Mouse (Mus musculus) midbrain, postnatal 0 days (tissue): ENCODE data around the gene Ptgis. TPM values are rescaled to one million over a fixed set of nuclear protein-coding genes. Genes with fewer than 3 reads are reported as not detected.
"Not testable (repeated sequence)": the region's sequence is repeated elsewhere in the genome, so short reads cannot be mapped to it uniquely, and the experiment has no call there.

Experiments
- ATAC-seq: fragments of 200-750 bp; cut with Nextera tagmentation; 2 replicates; pipeline ENCODE4 v1.8.0; 2017; ENCODE audit warnings: moderate number of reproducible peaks, mild to moderate bottlenecking, moderate TSS enrichment, moderate library complexity; ENCODE audit not compliant: low FRiP score
- DNase-seq: peaks from one replicate; pipeline ENCODE4 v3.0.0-alpha.2; 2015; ENCODE audit warnings: low spot score
- H3K27ac ChIP-seq: fragments of 300-500 bp; sonication (generic); 2 replicates; pipeline ENCODE4 v1.5.1; 2014; ENCODE audit warnings: low read depth, mild to moderate bottlenecking, low read length, mixed read lengths
- H3K27me3 ChIP-seq: fragments of 300-500 bp; sonication (generic); 2 replicates; pipeline ENCODE4 v1.6.1; 2014; ENCODE audit warnings: low read length, control low read depth, mixed read lengths; ENCODE audit not compliant: insufficient read depth
- H3K36me3 ChIP-seq: fragments of 300-500 bp; sonication (generic); 2 replicates; pipeline ENCODE4 v1.6.1; 2014; ENCODE audit warnings: low read length, control low read depth, mixed read lengths; ENCODE audit not compliant: insufficient read depth
- H3K4me1 ChIP-seq: fragments of 300-500 bp; sonication (generic); 2 replicates; pipeline ENCODE4 v1.6.1; 2014; ENCODE audit warnings: mild to moderate bottlenecking, control low read depth, antibody characterized with exemption, low read length, mixed read lengths; ENCODE audit not compliant: insufficient read depth
- H3K4me2 ChIP-seq: fragments of 300-500 bp; sonication (generic); 2 replicates; pipeline ENCODE4 v1.6.1; 2014; ENCODE audit warnings: low read depth, mild to moderate bottlenecking, low read length, mixed read lengths; ENCODE audit not compliant: poor library complexity, severe bottlenecking
- H3K4me3 ChIP-seq: fragments of 300-500 bp; sonication (generic); 2 replicates; pipeline ENCODE4 v1.5.1; 2014; ENCODE audit warnings: low read depth, mild to moderate bottlenecking, low read length, moderate library complexity
- H3K9ac ChIP-seq: fragments of 300-500 bp; sonication (generic); replicated peaks from 2 replicates; pipeline ENCODE4 v1.6.1; 2014; ENCODE audit warnings: mild to moderate bottlenecking, low read length, moderate library complexity, mixed read lengths; ENCODE audit not compliant: poor library complexity, severe bottlenecking
- H3K9me3 ChIP-seq: fragments of 300-500 bp; sonication (generic); 2 replicates; pipeline ENCODE4 v1.6.1; 2016; ENCODE audit warnings: low read length, control low read depth
- CTCF ChIP-seq: IDR thresholded peaks from 2 replicates; pipeline ENCODE4 v1.5.1; 2016; ENCODE audit warnings: antibody characterized with exemption, mild to moderate bottlenecking
- WGBS: fragments of 180-500 bp; shearing (Covaris S2); extraction: QIAGEN DNeasy Blood & Tissue Kit; methylation state at CpG from one replicate; pipeline ENCODE4 v1.1.7; 2014; 5-methylcytosine and 5-hydroxymethylcytosine counted together
- polyA plus RNA-seq: library from polyadenylated mRNA; unstranded; fragments of >200 nt; fragmentation: Nextera tagmentation; extraction: Ambion mirVana; gene quantifications from 2 replicates; pipeline ENCODE4 v1.2.1, GENCODE M21; 2015
- total RNA-seq: library from RNA; depleted of rRNA; stranded (reverse); fragments of >200 nt; gene quantifications from 2 replicates; pipeline ENCODE4 v1.2.3, GENCODE M21; 2014

Gene Ptgis
- total and polyA plus RNA-seq, 2 experiments from 2014 or later, result 3.9 to 6.1 TPM

DNA sequence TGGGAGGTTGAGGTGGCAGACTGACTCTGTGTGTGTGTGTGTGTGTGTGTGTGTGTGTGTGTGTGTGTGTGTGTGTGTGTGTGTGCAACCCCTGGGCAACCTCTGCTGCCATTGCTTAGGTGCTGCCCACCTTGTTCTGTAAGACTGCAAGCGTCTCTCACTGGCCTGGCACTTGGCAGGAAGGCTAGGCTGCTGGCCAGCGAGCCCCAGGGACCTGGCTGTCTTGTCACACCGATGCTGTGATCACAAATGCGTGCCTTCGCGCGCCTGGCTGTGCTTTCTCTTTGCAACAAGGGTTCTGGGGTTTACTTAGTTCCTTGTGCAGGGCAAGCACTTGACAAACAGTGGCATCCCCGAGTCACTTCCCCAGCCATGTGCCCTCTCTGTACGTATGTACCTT lies 30.5 kb downstream of the Ptgis start:
- DNase-seq (no peak), ATAC-seq (no peak)
- Histone ChIP-seq H3K9me3 (no peaks in the 10 kb centered on the region), H3K4me1 (no peaks in the 10 kb centered on the region), H3K27me3 (no peaks in the 10 kb centered on the region), H3K36me3 (no peaks in the 10 kb centered on the region), H3K4me3 (no peak overlapping the region), H3K4me2 (no peak overlapping the region), H3K9ac (no peak overlapping the region), H3K27ac (no peak overlapping the region)
- WGBS, result 70% methylated on average over 9 of the region's 9 CpGs
- TF ChIP-seq CTCF, result no peak

DNA sequence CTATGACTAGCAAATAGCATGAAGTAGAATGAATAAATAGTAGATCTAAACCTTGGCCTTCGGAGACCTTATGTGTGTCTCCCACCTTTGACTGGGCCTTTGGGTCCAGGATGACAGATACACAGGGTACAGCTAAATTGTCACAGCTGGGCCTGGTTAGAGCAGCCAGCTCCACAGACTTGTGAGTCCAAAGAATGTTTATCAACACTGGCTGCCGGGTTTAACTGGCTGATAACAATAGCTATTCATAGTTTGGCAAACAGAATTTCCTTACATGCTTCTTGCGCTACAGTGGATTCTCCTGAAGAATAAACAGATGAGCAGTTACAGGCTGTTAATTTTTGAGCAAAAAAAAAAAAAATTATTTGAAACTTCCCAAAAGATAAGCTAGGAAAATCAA lies 31.4 kb downstream of the Ptgis start:
- TF ChIP-seq CTCF, result no peak
- Histone ChIP-seq H3K4me3 (no peak overlapping the region), H3K27me3 (no peaks in the 10 kb centered on the region), H3K4me1 (no peaks in the 10 kb centered on the region), H3K4me2 (no peak overlapping the region), H3K9ac (no peak overlapping the region), H3K36me3 (no peaks in the 10 kb centered on the region), H3K9me3 (no peaks in the 10 kb centered on the region), H3K27ac (no peak overlapping the region)
- ATAC-seq (no peak), DNase-seq (no peak)
- 81% methylated on average over 3 of the region's 3 CpGs for WGBS

DNA sequence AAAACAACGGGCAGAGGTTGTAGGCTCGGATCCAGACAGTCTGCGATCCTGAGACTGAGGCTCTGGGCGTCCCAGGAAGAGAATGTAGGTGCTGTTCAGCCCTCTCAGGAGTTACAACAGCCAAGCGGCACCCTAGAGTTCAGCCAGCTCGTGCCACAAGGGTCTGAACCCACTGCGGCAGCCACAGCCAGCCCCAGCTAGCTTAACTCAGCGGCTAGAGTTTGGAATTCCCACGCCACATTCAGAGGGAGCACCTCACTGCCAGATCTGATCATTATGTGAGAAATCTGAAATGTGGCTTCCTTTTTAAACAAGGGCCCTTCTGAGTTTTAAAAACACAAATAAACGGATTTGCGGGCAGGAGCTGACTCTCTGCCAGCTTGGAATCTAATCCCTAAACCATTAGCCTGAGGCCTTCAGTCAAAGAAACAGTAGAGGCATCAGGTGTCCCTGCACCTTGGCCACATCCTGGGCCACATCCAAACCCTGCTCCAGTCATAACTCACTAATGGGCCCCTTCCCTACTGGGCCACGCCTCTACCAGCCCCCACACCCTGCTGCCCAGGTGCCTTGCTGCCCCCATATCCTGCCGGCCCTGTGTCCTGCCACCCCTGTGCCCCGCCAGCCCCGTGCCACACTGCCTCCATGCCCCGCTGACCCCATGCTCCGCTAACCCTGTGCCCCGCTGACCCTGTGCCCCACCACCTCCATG lies 34.3 kb downstream of the Ptgis start:
- Histone ChIP-seq H3K9ac (no peak overlapping the region), H3K4me1 (peaks cover 9% of the 10 kb centered on the region), H3K27ac (no peak overlapping the region), H3K36me3 (no peaks in the 10 kb centered on the region), H3K4me2 (no peak overlapping the region), H3K4me3 (no peak overlapping the region), H3K9me3 (no peaks in the 10 kb centered on the region), H3K27me3 (no peaks in the 10 kb centered on the region)
- DNase-seq, result no peak
- ATAC-seq, result no peak
- WGBS, result 80% methylated on average over 18 of the region's 18 CpGs
- no peak for TF ChIP-seq CTCF

DNA sequence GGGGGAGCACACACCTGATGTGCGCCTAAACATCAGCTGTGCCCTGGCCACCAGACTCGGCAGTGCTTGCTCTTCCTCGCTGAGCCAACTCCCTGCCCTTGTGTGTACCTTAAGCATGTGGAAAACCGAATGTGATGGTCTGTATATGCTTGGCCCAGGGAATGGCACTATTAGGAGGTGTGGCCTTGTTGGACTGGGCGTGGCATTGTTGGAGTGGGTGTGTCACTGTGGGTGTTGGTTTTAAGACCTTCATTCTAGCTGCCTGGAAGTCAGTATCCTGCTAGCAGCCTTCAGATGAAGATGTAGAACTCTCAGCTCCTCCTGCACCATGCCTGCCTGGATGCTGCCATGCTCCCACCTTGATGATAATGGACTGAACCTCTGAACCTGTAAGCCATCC lies 35.7 kb downstream of the Ptgis start:
- not testable (repeated sequence) for H3K9ac ChIP-seq, H3K27ac ChIP-seq, H3K27me3 ChIP-seq, DNase-seq, H3K4me2 ChIP-seq, H3K9me3 ChIP-seq, ATAC-seq, H3K4me3 ChIP-seq, H3K36me3 ChIP-seq
- WGBS, result 91% methylated on average over 5 of the region's 5 CpGs
- H3K4me1 ChIP-seq, result peaks cover 12% of the 10 kb centered on the region

DNA sequence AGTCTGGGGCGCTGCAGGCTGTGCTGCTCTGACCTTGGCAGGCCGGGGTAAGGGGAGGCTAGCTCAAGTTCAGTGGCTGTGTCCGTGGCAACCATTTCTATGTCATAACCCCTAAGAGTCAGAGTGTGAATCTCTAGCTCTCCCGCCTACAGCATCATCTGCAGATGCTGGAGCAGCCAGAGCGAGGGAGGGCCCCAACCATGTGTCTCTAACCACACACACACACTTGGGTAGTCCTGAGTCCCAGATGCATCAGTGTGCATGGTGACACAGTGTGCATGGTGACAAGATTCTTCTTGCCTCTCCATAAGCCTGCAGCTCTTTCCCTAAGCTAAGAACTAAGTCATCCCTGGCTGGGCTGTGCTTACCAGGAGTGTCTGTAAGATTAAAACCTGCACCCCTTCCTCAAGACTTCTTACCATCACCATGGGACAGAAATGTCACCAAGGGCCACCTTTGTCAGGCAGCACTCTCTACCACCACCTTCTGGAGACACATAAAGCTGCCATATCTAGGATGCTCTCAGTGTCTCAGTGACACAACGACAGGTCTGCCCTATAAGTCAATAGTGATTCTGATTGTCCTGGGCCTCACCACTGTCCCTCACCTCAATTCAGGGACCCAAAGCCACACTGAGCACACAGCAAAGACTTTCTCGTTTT lies 36.8 kb downstream of the Ptgis start:
- H3K9ac ChIP-seq, result no peak overlapping the region
- peak; percentile 72 for TF ChIP-seq CTCF
- no peak overlapping the region for H3K4me2 ChIP-seq
- DNase-seq, result no peak
- WGBS, result 74% methylated on average over 7 of the region's 7 CpGs
- ATAC-seq, result no peak
- H3K4me1 ChIP-seq, result peaks cover 12% of the 10 kb centered on the region
- no peak overlapping the region for H3K4me3 ChIP-seq
- no peaks in the 10 kb centered on the region for H3K27me3 ChIP-seq
- H3K9me3 ChIP-seq, result no peaks in the 10 kb centered on the region
- H3K36me3 ChIP-seq, result no peaks in the 10 kb centered on the region
- 0 out of 2 replicates have a peak overlapping the region, but pooled peaks have one; percentile 1 for H3K27ac ChIP-seq
